Mouse (Mus musculus) heart, postnatal 0 days (tissue): Measurements from ENCODE around the gene Fbrsl1. TPM values are rescaled to one million over a fixed set of nuclear protein-coding genes. Genes with fewer than 3 reads are reported as not detected.
"Not testable (repeated sequence)": the region's sequence is repeated elsewhere in the genome, so short reads cannot be mapped to it uniquely, and the experiment has no call there.

Source experiments
- ATAC-seq: fragments of 200-750 bp; cut with Nextera tagmentation; 2 replicates; pipeline ENCODE4 v1.8.0; 2017; ENCODE audit warnings: low read depth, moderate number of reproducible peaks, moderate library complexity; ENCODE audit not compliant: insufficient read depth
- DNase-seq: peaks from one replicate; pipeline ENCODE4 v3.0.0-alpha.2; 2016; ENCODE audit warnings: low spot score
- H3K27ac ChIP-seq: fragments of 300-500 bp; sonication (generic); 2 replicates; pipeline ENCODE4 v1.5.1; 2014; ENCODE audit warnings: low read depth, mild to moderate bottlenecking
- H3K27me3 ChIP-seq: fragments of 300-500 bp; sonication (generic); 2 replicates; pipeline ENCODE4 v1.6.1; 2014; ENCODE audit warnings: low read length, mixed read lengths; ENCODE audit not compliant: control insufficient read depth, insufficient read depth
- H3K36me3 ChIP-seq: fragments of 300-500 bp; sonication (generic); replicated peaks from 2 replicates; pipeline ENCODE4 v1.6.1; 2014; ENCODE audit warnings: low read length, mixed read lengths; ENCODE audit not compliant: control insufficient read depth, insufficient read depth
- H3K4me1 ChIP-seq: fragments of 300-500 bp; sonication (generic); 2 replicates; pipeline ENCODE4 v1.6.1; 2014; ENCODE audit warnings: antibody characterized with exemption; ENCODE audit not compliant: control insufficient read depth, insufficient read depth
- H3K4me2 ChIP-seq: fragments of 300-500 bp; sonication (generic); 2 replicates; pipeline ENCODE4 v1.6.1; 2014; ENCODE audit warnings: low read depth, mild to moderate bottlenecking, low read length, moderate library complexity
- H3K4me3 ChIP-seq: fragments of 300-500 bp; sonication (generic); 2 replicates; pipeline ENCODE4 v1.5.1; 2014; ENCODE audit warnings: low read depth, low read length
- H3K9ac ChIP-seq: fragments of 300-500 bp; sonication (generic); replicated peaks from 2 replicates; pipeline ENCODE4 v1.6.1; 2014; ENCODE audit warnings: low read depth, low read length, mixed read lengths
- H3K9me3 ChIP-seq: fragments of 300-500 bp; sonication (generic); replicated peaks from 2 replicates; pipeline ENCODE4 v1.6.1; 2016; ENCODE audit warnings: low read length; ENCODE audit not compliant: control insufficient read depth
- CTCF ChIP-seq: IDR thresholded peaks from 2 replicates; pipeline ENCODE4 v1.5.1; 2016; ENCODE audit warnings: antibody characterized with exemption, control low read depth, low read depth
- EP300 ChIP-seq: IDR thresholded peaks from 2 replicates; pipeline ENCODE4 v1.6.1; 2016; ENCODE audit warnings: antibody characterized with exemption, low read depth
- WGBS: fragments of 180-500 bp; shearing (Covaris S2); extraction: QIAGEN DNeasy Blood & Tissue Kit; methylation state at CpG from one replicate; pipeline ENCODE4 v1.1.7; 2014; 5-methylcytosine and 5-hydroxymethylcytosine counted together
- polyA plus RNA-seq: library from polyadenylated mRNA; unstranded; fragments of >200 nt; fragmentation: Nextera tagmentation; extraction: Ambion mirVana; gene quantifications from 2 replicates; pipeline ENCODE4 v1.2.1, GENCODE M21; 2015
- total RNA-seq: library from RNA; depleted of rRNA; stranded (reverse); fragments of >200 nt; gene quantifications from 2 replicates; pipeline ENCODE4 v1.2.3, GENCODE M21; 2014; ENCODE audit warnings: low replicate concordance

The Fbrsl1 gene
- total and polyA plus RNA-seq, 2 experiments from 2014 or later, result 7.6 to 19.2 TPM

- Histone ChIP-seq H3K4me2 (no peak overlapping the region), H3K4me1 (peaks cover 27% of the 10 kb centered on the region), H3K4me3 (no peak overlapping the region), H3K36me3 (peaks cover 4% of the 10 kb centered on the region), H3K9ac (no peak overlapping the region), H3K27me3 (no peaks in the 10 kb centered on the region), H3K27ac (no peak overlapping the region), H3K9me3 (no peaks in the 10 kb centered on the region)
- ATAC-seq (no peak), DNase-seq (no peak)
- 63% methylated on average over 6 of the region's 6 CpGs for WGBS
- TF ChIP-seq CTCF, result no peak
- TF ChIP-seq EP300, result no peak
Measured at GRCm38 (mm10) chr5:110437632-110438261, 10.6 kb downstream of the Fbrsl1 start.

- H3K9me3 ChIP-seq, H3K9ac ChIP-seq, H3K27ac ChIP-seq, H3K4me3 ChIP-seq, ATAC-seq, DNase-seq, H3K4me2 ChIP-seq, H3K27me3 ChIP-seq: not testable (repeated sequence)
- WGBS, result 69% methylated on average over 5 of the region's 5 CpGs
- Histone ChIP-seq H3K4me1 (peaks cover 27% of the 10 kb centered on the region), H3K36me3 (peaks cover 20% of the 10 kb centered on the region)
Measured at GRCm38 (mm10) chr5:110436166-110436565, 12.1 kb downstream of the Fbrsl1 start.

GRCm38 (mm10) chr5:110434816-110435215 is 13.5 kb downstream of the Fbrsl1 start:
- ATAC-seq, result no peak

GRCm38 (mm10) chr5:110429045-110429444 is 19.3 kb downstream of the Fbrsl1 start:
- Histone ChIP-seq H3K4me2 (no peak overlapping the region), H3K27me3 (no peaks in the 10 kb centered on the region), H3K9ac (no peak overlapping the region), H3K27ac (no peak overlapping the region), H3K9me3 (no peaks in the 10 kb centered on the region), H3K36me3 (peaks cover 32% of the 10 kb centered on the region), H3K4me1 (no peaks in the 10 kb centered on the region), H3K4me3 (no peak overlapping the region)
- ATAC-seq (peak; percentile 77), DNase-seq (peak; percentile 46)
- 32% methylated on average over 9 of the region's 9 CpGs for WGBS
- TF ChIP-seq EP300, result no peak
- peak; percentile 81 for TF ChIP-seq CTCF

More at GRCm38 (mm10) chr5:110434816-110435215, 13.5 kb downstream of the Fbrsl1 start:
- H3K4me1 ChIP-seq, result peaks cover 21% of the 10 kb centered on the region
- H3K36me3 ChIP-seq, result peaks cover 32% of the 10 kb centered on the region
- no peak for TF ChIP-seq EP300
- peak; percentile 54 for TF ChIP-seq CTCF
- H3K9me3 ChIP-seq, result no peaks in the 10 kb centered on the region
- no peak overlapping the region for H3K27ac ChIP-seq
- H3K4me3 ChIP-seq, result no peak overlapping the region
- no peak overlapping the region for H3K9ac ChIP-seq
- H3K4me2 ChIP-seq, result no peak overlapping the region
- no peaks in the 10 kb centered on the region for H3K27me3 ChIP-seq
- peak; percentile 32 for DNase-seq

GRCm38 (mm10) chr5:110428290-110428689 is 20.0 kb downstream of the Fbrsl1 start:
- H3K4me2 ChIP-seq, result no peak overlapping the region
- TF ChIP-seq EP300 (no peak), CTCF (no peak)
- ATAC-seq, result no peak
- H3K4me3 ChIP-seq, result no peak overlapping the region
- H3K36me3 ChIP-seq, result peaks cover 32% of the 10 kb centered on the region
- no peak overlapping the region for H3K9ac ChIP-seq
- no peak for DNase-seq
- no peaks in the 10 kb centered on the region for H3K27me3 ChIP-seq
- no peak overlapping the region for H3K27ac ChIP-seq
- no peaks in the 10 kb centered on the region for H3K4me1 ChIP-seq
- no peaks in the 10 kb centered on the region for H3K9me3 ChIP-seq
- WGBS, result 78% methylated on average over 3 of the region's 3 CpGs

- no peak for TF ChIP-seq EP300
- no peak for TF ChIP-seq CTCF
- Histone ChIP-seq H3K9ac (no peak overlapping the region), H3K4me2 (no peak overlapping the region), H3K27ac (no peak overlapping the region), H3K36me3 (0 out of 2 replicates have a peak, but pooled peaks cover 4% of the 10 kb centered on the region), H3K9me3 (no peaks in the 10 kb centered on the region), H3K4me3 (no peak overlapping the region), H3K4me1 (no peaks in the 10 kb centered on the region), H3K27me3 (no peaks in the 10 kb centered on the region)
- ATAC-seq, result no peak
- no peak for DNase-seq
- WGBS, result 87% methylated on average over 4 of the region's 4 CpGs
Measured at GRCm38 (mm10) chr5:110425187-110425586, 23.1 kb downstream of the Fbrsl1 start.
